Mouse (Mus musculus) MN1 (cell line): ENCODE data around the gene Adgrg1.
"Not testable (repeated sequence)": the region's sequence is repeated elsewhere in the genome, so short reads cannot be mapped to it uniquely, and the experiment has no call there.

Experiments
- DNase-seq: peaks from one replicate; pipeline ENCODE4 v3.0.0-alpha.2; 2016; ENCODE audit warnings: low spot score

Adgrg1 gene

DNA sequence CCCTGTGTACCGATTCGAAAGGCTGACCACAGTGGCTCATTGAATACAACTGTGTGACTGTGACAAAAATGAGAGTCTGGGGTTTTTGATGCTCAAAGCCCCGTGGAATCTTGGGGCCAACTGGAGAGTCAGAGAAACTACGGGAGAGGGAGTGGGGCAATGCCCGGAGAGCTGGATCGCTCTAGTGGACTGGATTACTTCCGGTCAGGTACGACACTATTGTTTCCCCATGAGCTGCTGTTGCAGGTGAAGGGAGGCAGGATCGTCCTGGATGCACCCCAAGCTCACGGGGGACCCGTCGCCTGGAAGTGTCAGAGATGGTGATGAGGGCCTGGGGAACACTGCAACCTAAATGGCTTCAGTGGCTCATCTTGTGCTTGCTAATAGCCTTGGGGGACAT lies 21.5 kb downstream of the Adgrg1 start:
- DNase-seq, result no peak

DNA sequence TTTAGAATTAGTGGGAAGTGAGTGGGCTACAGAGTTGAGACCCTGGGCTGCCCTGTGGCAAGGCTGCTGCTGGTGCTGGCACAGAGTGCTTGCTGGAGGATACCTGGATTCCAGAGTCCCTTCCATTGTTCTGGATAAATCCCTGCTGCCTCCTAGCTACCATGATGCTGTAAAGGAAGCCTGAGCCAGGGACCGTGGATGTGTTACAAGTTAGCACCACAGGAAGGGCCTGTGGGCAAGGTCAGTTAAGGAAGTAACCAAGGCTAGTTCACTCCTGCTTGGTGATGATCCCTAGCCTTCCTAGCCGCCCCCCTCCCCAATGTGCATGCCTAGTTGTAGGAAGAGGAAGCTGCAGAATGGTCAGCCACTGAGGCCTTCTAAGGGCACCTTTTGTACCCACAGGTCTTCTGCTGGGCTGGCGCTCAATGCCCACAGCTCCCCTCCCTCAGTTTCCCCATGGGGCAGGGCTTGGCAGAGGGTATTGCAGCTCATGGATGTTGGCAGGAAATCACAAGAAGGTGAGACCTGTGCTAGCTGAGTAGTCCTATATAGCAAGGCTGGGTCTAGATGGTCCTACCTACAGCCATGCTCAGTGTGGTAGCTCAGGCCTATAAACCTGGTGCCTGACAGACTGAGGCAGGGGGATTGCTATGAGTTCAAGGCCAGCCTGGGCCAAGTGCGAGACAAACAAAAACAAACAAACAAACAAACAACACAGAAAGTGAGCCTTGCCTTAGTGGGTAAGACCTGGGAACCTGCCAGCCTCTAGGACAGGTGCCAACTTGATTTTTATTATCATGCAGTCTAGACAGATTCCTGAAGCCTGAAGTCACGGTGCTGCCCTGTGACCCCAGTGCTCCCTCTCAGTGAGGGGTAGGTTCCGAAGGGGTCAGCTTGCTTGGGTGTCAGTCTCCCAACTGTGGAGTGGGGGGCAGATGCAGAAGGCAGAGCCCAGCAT lies 22.6 kb downstream of the Adgrg1 start:
- no peak for DNase-seq

DNA sequence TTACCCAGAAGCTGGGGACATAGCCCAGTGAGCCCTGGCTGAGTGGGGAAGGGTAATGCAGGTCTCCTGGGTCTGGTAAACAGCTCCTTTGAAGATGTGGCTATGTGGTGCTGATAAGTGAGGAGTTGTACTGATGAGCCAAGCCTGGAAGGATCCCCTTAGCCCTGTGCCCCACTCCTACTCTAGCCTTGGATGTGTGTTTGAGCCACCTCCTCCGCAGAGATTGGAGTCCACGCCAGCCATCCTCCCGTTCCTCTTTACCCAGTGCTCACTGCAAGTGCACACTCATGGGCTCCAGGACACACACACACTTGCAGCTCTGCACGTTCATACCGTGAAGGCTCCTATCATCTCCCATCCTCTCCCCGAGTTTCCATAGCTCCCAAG lies 23.3 kb downstream of the Adgrg1 start:
- no peak for DNase-seq

DNA sequence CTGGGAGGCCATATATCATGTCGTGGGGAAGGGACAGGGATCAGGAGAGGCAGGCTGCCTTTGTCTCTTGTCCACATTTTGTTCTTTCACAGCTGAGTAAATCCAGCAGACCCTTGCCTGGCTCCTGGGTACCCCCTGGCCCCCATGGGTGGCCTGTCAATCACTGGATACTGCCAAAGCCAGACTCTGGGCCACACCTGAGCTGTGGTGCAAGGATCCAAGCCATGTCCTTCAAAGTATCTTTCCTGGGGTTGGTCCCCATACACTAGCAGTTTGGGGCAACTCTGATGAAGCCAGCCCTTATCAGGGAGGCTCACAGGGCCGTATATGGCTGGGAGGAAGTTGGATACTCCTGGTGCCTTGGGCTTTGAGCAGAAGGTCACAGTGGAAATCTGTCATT lies 23.9 kb downstream of the Adgrg1 start:
- DNase-seq, result no peak

DNA sequence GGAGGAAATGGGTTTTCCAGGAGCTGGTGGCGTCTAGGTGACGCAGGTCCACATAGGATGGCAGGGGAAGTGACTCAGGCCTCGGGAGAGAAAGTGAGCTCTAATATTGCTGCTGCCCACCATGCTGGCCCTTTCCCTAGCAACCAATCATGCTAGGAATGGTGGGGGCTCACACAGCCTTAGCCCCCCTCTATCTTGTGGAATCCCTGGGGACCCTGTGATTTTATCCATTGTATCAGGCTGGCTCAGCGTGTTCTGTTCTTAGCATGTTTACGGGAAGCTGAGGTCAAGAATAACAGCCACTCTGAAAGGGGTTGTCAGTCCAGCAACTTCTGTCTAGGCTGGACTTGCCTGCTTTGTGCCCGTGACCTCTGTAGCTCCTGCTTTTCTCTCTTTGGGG lies 24.5 kb downstream of the Adgrg1 start:
- no peak for DNase-seq

DNA sequence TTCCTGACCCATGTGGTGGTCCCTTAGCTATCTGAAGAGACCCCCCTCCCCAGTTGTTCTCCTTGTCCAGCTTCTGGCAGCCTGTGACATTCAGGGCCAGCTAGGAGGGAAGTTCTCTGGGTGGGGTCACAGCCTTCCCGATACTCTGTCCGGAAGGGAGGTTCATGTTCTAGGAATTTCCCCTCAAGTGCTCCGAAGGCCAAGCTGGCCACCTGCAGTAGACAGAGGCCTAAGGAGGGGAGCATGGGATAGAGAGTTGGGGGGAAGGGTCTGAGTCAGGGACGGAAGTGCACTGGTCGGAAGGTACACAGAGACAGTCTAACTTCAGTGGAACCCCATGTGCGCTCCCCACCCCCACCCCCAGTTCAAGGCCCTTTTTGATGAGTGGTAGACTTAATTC lies 25.4 kb downstream of the Adgrg1 start:
- DNase-seq, result no peak

DNA sequence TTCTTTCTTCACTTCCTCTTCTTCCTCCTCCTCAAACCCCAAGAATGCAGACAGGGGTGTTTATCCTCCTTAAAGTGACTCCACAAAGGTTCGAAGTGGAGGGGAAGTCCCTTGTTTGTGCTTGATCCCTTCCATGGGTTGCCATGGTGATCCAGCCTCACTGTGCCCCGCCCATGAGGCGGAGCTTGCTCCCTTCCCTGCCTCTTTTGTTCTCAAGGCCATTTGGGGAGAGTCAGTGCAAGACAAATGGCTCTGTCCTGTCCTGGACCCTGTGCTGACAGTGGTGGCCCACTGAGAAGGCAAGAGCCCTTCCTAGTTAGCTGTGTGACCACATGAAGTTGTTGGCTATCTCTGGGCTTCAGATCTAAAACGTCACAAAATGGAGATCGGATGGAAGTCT lies 26.1 kb downstream of the Adgrg1 start:
- DNase-seq, result peak; percentile 37

DNA sequence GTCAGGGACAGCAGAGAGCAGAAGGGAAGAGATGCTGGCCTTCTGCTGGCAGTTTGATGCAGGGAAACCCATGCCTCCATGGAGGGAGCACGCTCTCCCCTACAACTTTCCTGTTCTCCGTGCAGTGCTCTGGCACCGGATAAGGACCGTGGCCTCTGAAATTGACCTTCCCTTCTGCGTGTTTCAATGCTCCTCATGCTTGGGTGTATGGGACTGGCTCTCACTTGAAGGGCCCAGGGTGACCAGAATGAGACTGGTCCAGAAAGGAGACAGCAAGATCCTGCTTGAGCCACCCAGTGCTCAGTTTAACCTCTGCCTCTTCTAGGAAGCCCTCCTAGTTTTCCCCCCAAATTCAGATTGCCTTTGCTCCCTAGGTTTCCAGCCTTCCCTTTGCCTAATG lies 26.6 kb downstream of the Adgrg1 start:
- DNase-seq, result no peak

DNA sequence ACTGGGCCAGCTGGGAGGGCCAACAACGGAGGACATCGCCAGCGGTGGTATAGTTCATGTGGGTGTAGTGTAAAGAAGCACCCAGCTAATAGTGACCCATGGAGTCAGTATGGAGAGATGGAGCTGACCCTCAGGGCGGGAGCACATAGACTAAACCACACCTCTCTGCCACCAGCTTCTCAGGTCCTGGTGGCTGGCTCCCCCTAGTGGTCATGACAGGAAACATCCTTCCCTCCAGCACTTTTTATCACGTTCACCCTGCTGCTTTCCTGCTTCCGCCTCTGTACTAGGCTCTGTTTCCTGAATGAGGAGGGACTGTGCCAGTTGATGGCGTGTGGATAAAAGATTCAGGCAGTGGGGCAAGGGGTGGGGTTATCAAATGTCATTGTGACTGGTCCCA lies 27.1 kb downstream of the Adgrg1 start:
- DNase-seq, result peak; percentile 72

DNA sequence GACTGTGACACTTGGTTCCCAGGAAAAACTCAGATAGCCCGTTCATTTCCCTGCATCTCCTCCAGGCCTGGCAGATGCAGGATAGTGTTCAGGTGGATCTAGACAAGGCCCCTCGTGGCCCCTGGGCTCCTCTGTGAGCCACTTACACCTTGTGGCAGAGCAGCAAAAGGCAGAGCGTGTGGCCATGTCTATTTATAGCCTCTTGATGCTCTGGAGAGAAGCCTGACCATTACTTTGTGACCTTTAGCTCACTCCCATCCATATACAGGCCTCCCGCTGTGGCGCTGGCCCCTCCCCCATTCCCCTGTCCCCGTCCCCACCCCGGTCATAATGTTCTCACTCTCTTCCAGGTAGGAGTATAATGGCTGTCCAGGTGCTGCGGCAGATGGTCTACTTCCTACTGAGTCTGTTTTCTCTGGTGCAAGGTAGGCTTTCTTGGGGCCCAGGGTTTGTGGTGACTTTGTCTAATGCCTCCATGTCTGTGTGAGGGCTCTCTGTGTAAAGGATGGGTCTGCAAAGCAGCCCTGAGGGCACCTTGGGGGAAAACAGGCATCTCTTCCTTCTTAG lies 27.6 kb downstream of the Adgrg1 start:
- no peak for DNase-seq

DNA sequence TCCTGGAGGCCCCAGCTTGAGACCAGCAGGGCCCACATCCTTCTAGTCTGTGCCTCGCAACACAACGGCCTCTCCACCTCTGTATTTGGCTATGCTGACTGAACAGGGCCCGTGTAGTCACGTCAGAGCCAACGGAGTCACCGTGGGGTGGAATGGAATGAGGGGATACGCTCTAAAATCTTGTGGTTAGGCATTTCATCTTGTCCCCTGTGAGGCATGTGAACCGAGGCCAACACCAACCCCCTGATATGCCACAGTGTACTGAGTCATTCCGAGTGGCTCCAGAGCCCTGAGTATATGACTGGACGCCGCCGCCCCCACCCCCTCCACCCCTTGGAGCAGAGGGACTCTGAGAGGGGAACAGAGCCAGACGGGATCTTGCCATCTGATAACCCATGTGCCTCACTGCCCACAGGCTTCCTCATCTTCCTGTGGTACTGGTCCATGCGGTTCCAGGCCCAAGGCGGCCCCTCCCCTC lies 37.9 kb downstream of the Adgrg1 start:
- DNase-seq, result no peak

DNA sequence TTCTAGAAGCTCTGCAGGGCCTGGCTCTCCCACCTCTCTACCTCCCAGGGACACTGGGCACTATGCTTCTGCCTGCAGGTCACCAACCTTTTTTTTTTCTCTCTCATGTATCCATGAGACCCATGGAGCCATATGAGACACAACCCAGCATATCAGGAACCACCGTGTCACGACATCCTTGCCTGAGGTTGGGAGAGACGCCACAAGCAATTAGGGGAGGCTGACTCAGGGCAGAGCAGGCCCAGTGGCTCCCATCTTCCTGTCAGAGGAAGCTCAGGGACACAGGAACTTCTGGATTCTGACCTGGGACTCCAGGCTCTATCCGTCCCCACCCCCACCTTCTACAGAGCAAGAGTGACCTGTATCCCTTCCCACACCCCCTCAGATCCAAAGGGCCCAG lies 41.3 kb downstream of the Adgrg1 start:
- no peak for DNase-seq

DNA sequence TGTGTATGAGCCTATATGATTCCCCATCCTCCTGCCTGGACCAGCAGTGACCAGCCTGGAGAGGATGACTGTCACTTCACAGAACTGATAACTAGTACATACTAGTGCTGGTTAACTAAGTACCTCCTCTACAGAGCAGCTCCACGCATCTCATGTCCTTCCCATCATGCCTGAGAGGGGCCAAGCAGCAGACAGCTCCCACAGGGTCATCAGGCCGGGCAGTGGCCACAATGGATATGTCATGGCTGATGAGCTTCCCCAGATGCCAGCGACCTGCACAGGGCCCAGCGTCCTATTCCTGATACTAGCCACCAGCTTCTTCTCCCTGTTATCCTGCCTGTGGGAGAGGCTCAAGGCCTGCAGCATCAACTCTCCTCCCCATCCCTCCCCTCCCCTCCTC lies 42.1 kb downstream of the Adgrg1 start:
- no peak for DNase-seq

DNA sequence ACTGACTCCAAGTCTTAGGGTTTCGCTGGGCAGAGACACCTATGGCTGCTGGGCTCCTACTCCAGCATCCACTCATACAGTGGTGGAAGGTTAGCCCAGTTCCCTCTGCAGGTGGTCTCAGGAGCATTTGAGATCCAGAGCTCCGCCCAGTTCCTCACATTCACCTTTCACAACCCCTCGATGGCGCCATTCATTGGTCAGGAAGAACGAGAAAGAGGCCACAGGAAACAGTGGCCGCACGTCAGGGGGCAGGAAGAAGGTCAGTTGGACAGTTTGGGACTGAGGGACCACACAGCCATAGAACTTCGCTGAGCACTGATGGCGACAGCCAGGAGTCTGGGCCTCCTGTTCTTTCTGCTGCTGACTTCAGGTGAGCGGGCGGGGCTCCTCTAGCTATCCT lies 42.9 kb downstream of the Adgrg1 start, which contains the start of gene Adgrg3:
TSS of gene Adgrg3 (plus strand) at position 242 of the 400 bp plus-strand sequence.
- no peak for DNase-seq

DNA sequence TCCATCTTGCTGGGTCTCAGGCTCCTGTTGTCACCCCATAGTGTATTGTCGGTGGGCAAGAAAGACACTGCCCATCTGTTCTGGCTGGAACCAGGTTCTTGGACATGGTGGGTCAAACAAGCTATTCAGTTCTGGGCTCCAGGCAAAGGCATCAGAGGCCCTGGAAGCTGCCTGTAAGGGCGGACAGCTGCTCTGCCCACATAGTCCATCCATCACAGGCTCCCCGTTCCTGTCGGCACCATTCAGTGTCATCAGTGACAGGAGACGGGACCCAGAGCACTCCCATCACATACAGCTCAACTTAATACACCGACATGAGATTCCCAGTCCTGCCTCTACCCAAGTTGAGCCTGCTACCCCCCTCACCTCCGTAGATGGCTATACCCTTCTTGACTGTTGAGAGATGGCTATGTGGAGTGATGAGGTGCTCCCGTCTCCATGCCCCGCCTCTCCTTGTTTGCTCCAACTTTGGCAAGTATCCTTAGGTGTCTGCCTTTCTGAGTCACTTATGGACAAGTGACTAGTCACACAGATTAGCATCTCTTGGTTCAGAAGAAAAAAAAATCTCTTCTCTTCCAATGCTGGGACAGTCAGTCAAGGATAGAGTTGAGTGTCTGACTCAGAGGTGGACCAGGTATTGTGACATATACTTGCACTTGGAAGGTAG lies 43.6 kb downstream of the Adgrg1 start:
- no peak for DNase-seq

DNA sequence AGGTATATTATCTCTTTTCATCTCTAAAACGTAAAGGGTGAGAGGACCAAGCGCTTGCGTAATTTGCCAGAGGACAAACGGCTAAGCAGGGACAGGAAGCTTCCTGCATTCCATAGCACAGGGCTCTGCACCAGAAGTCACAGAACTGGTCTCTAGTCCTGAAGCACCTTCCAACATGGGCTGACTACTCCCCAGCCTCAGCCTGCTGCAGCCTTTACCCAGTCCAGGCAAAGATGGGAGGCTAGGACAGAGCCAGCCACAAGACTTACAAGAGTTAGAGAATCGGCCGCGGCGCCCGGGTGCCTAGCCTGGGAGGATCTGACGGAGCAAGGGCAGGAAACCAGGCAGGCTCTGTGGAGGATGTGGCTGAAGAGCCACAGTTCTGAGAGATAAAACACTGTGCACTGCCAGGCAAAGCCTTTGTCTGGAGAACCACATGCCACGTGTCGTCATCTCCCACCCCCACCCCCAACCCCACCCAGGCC lies 45.8 kb downstream of the Adgrg1 start:
- DNase-seq, result no peak

DNA sequence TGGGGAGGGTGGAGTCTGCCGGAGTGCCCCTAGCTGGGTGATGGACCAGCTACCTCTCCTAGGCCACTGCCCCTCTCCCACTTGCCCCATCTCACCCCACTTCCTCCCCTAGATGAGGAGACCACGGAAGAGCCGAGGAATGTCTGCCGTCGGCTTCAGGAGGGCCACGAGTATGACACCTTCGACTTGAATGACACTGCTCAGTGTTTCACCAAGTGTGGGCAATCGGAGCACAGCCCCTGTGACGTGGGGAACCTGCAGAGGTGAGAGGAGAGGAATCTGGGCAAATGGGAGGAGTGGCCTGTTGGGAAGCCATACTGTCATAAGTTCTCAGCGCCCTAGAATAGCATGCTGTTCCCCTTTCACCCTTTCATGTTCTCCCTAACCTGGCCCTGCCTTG lies 46.3 kb downstream of the Adgrg1 start:
- DNase-seq, result no peak

DNA sequence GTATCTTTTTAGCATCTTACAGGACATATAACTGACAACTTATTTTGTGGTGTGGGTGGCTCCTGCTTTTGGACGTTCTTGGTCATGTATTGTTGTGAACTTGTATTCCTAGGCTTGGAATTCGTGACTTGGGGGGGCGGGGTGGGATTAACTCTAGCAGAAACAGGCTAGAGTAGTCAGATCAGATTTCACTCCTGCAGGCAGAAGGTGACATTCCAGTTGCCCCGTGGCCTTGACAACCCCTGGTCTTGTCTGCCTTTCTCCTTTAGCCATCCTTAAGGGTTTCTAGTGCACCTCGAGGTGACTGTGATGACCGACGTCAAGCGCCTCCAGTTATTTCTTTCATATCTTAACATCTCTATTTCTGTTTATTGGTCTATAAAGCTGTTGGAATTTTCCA lies 48.6 kb downstream of the Adgrg1 start:
- DNase-seq, result no peak

DNA sequence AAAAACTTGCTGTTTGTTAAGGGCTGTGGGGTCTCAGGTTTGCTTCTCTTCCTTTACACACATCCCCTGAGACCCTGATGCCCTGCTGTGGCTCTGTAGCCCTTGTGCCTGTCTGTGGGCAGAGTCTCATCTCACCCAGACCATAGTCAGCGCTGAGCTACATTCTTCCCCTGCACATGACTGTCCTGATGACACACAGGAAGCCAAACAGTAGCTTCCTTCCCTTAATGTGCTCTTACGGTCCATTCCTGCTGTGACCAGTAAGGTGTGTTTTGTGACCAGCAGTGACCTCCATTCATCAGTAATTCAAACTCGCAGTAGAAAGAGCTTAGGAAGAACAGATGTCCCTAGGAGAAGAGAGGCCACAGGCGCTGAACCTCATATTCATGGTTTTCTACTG lies 49.8 kb downstream of the Adgrg1 start:
- DNase-seq, result no peak

DNA sequence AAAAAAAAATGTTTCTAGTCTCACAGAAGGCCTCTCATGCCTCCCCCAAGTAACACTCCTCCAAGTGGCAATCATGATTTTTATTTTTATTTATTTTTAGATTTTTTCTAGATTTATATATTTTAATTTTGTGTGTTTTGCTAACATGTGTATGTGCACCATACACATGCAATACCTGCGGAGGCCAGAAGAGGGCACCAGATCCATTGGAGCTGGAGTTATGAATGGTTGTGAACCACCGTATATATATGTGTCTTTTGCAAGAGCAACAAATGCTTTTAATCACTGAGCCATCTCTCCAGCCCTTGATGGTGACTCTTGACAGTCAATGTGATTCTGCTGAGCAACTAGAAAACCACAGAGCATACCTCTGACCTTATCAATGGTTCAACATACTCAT lies 50.9 kb downstream of the Adgrg1 start:
- no peak for DNase-seq

DNA sequence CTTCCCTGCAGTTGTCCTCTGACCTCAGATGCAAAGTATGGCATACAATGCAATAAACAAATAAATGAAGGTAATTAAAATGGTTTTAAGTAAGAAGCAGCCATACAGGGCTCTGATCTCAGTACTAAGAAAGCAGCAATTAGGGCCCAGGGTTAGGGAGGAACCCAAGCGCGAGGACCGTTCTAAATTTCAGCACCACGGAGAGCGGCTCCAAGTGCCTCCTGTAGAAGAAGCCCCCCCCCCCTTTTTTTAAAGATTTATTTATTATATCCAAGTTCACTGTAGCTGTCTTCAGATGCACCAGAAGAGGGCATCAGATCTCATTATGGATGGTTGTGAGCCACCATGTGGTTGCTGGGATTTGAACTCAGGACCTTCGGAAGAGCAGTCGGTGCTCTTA lies 53.8 kb downstream of the Adgrg1 start:
- DNase-seq, result not testable (repeated sequence)

DNA sequence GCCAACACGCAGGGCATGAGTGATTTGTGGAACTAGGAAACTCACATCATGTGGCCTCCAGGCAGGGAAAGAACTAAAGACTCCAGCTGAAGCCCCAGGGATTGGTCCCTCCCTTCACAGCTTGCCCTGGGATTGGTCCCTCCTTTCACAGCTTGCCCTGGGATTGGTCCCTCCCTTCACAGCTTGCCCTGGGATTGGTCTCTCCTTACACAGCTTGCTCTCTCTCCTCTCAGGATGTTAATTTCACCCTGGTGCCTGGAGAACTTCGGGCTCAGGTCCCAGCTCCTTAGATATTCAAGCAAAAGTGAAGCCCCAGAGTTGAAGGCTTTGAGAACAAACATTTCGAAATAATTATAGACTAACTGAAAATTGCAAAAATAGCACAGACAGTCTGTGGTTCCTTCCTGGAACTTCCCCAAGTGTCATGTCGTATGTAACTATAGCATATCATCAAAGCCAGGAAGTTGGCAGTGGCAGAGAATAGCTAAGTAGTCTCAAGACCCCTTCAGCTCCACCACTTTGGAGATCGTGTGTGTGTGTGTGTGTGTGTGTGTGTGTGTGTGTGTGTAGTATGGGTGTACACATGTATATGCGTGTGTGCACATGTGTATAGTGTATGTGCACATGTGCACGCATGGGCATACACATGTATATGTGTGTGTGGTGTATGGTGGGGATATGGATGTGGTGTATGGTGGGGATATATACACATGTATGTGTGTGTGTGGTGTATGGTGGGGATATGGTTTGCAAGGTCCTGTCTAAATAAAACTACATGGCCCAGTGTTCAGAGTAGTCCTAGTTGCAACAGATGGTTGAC lies 62.8 kb downstream of the Adgrg1 start:
- DNase-seq, result no peak
